Comparison of ENCODE assay signal across 24 mouse cellular contexts in genomic region chr10:69162577-69162976, GRCm38 (mm10). TPM values are rescaled to one million over a fixed set of nuclear protein-coding genes. Genes with fewer than 3 reads are reported as not detected.
"Had no signal": no experiment of that assay in that cellular context is flagged by ENCODE, and none has a peak within 500 bp of the region (broad histone marks: within the 10 kb centered on the region; RNA-seq: fewer than 3 reads in every experiment).

No protein-coding gene starts in this region.

- H3K9ac ChIP-seq: heart, embryonic 12.5 days; hindbrain, embryonic 12.5 days; hindbrain, embryonic 14.5 days; limb, embryonic 12.5 days; liver, embryonic 13.5 days; liver, embryonic 15.5 days had no signal

- H3K4me1 ChIP-seq: heart, embryonic 10.5 days; heart, embryonic 12.5 days; hindbrain, embryonic 10.5 days; hindbrain, embryonic 12.5 days; liver, embryonic 13.5 days had no signal

- H3K4me2 ChIP-seq: heart, embryonic 12.5 days; hindbrain, embryonic 12.5 days; hindbrain, embryonic 14.5 days; limb, embryonic 12.5 days; liver, embryonic 13.5 days; liver, embryonic 15.5 days had no signal

- ATAC-seq: hindbrain, embryonic 16.5 days; inflammation-experienced regulatory T-cells, adult 6 months; intestine, postnatal 0 days had no signal

- H3K36me3 ChIP-seq: heart, embryonic 10.5 days; heart, embryonic 12.5 days; hindbrain, embryonic 10.5 days; hindbrain, embryonic 12.5 days; limb, embryonic 12.5 days; liver, embryonic 13.5 days; liver, embryonic 15.5 days had no signal

- H3K4me3 ChIP-seq: gastrocnemius, adult 2 months; heart, embryonic 10.5 days; heart, embryonic 12.5 days; hindbrain, embryonic 10.5 days; hindbrain, embryonic 12.5 days; layer of hippocampus, adult 2 months; left cerebral cortex, adult 2 months; limb, embryonic 12.5 days; liver, embryonic 13.5 days; liver, embryonic 15.5 days had no signal

- H3K27ac ChIP-seq: gastrocnemius, adult 2 months; heart, embryonic 10.5 days; hindbrain, embryonic 10.5 days; hindbrain, embryonic 12.5 days; hindbrain, embryonic 14.5 days; layer of hippocampus, adult 2 months; left cerebral cortex, adult 2 months; limb, embryonic 12.5 days; liver, embryonic 13.5 days; liver, embryonic 15.5 days had no signal

- H3K27me3 ChIP-seq: heart, embryonic 12.5 days; hindbrain, embryonic 12.5 days; limb, embryonic 12.5 days; liver, embryonic 13.5 days; liver, embryonic 15.5 days had no signal

- H3K9me3 ChIP-seq: heart, embryonic 10.5 days; hindbrain, embryonic 12.5 days; limb, embryonic 12.5 days; liver, embryonic 13.5 days; liver, embryonic 15.5 days had no signal

- DNase-seq: gastrocnemius, adult 2 months; gastrocnemius, postnatal 10 days; gastrocnemius, postnatal 25 days; heart, adult 18-20 months; heart, postnatal 10 days; heart, postnatal 4 days; kidney, adult 18-20 months; kidney, adult 9 months; kidney, postnatal 10 days; kidney, postnatal 25 days; liver; liver, embryonic 13.5 days had no signal

RNA-seq across cellular contexts. Expression of gene Rhobtb1, which starts 11.3 kb away (rescaled TPM):
- polyA plus RNA-seq: inflammation-experienced regulatory T-cells, adult 6 months had no signal

RNA-seq across cellular contexts. Expression of gene A930033H14Rik, which starts 50.3 kb away (rescaled TPM):
- polyA plus RNA-seq: inflammation-experienced regulatory T-cells, adult 6 months had no signal
